Mouse (Mus musculus): ENCODE measurements around the gene Sfxn2. TPM values are rescaled to one million over a fixed set of nuclear protein-coding genes. Genes with fewer than 3 reads are reported as not detected.

The Sfxn2 gene
- polyA plus RNA-seq, 1 experiment from 2014 or later = 28.6 TPM

DNA sequence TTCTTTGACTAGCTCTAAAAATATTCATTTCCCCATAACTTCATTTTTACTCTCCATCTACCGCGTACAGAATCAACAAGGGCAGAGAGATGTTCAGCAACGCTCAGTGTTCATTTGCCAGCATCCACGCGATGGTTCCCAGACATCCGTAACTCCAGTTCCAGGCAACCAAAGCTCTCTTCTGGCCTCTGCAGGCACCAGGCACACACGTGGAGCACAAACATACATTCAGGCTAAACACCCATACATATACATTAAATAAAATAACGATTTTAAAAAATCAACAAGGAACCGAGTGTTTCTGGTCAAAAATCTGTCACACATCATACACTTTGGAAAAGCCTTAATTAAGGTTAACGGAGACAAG lies 1.3 kb upstream of the Sfxn2 start:
- Histone ChIP-seq H3K4me3 (replicated peaks) (peak overlapping the region; percentile 83), H3K36me3 (replicated peaks) (no peaks in the 10 kb centered on the region), H3K4me2 (peak overlapping the region; percentile 100), H3K27ac (replicated peaks) (peak overlapping the region; percentile 74), H3K9ac (peak overlapping the region; percentile 62; the same call in 1 of the 2 replicates), H3K9me3 (replicated peaks) (no peaks in the 10 kb centered on the region), H3K27me3 (no peaks in the 10 kb centered on the region), H3K4me1 (replicated peaks) (peaks cover 35% of the 10 kb centered on the region)
- no peak for ATAC-seq (ENCODE audit: insufficient read depth)
- WGBS (ENCODE audit: insufficient replicate concordance) = 57% methylated on average over 10 of the region's 10 CpGs

DNA sequence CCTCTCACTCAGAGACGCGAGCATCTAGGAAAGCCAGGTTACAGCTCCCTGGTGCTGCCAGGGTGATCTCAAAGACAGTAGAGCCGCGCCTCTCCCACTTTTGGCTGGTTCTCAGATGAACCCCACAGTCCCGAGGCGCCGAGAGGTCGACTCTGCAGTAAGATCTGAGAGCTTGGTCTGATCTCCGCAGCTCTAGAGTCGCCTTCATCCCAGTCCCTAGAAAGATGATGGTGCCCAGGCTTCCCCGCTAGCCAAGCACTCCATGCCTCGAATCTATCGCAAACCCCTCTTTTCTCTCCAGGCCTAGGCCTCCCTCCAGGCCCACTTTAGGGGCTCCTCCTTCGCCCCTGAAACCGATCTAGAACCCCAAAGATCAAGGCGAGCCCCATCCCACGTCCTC lies 617 bp upstream of the Sfxn2 start:
- no peaks in the 10 kb centered on the region for H3K36me3 ChIP-seq (replicated peaks)
- peak overlapping the region; percentile 62 for H3K9ac ChIP-seq
- ATAC-seq (ENCODE audit: insufficient read depth) = peak; percentile 8
- H3K4me2 ChIP-seq = peak overlapping the region; percentile 100
- H3K27me3 ChIP-seq = no peaks in the 10 kb centered on the region
- H3K9me3 ChIP-seq (replicated peaks) = no peaks in the 10 kb centered on the region
- H3K4me1 ChIP-seq (replicated peaks) = peaks cover 35% of the 10 kb centered on the region
- H3K4me3 ChIP-seq (replicated peaks) = peak overlapping the region; percentile 83
- WGBS (ENCODE audit: insufficient replicate concordance) = 2% methylated on average over 17 of the region's 17 CpGs
- peak overlapping the region; percentile 74 for H3K27ac ChIP-seq (replicated peaks)

DNA sequence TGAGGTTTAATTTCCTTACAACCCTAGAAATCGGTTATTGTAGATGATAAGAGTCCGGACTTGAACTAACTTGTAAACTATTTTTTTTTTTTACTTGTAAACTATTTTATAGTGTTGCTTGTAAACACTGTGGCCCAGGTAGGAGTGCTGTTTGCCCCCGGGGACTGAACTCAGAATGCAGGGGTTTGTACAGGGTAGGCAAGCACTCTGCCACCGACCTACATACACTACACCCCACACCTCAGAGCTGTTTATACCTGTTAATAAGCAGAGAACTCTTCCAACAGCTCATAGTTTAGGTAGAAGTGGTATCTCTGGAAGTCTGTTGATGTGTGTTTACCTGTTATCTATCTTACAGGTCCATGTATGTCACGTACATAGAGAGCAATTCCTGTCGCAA lies 825 bp downstream of the Sfxn2 start:
- H3K27ac ChIP-seq (replicated peaks) = peak overlapping the region; percentile 83
- 22% methylated on average over 6 of the region's 6 CpGs for WGBS (ENCODE audit: insufficient replicate concordance)
- H3K4me2 ChIP-seq = peak overlapping the region; percentile 100
- H3K4me3 ChIP-seq (replicated peaks) = peak overlapping the region; percentile 83
- H3K27me3 ChIP-seq = no peaks in the 10 kb centered on the region
- peaks cover 41% of the 10 kb centered on the region for H3K4me1 ChIP-seq (replicated peaks)
- no peaks in the 10 kb centered on the region for H3K9me3 ChIP-seq (replicated peaks)
- H3K36me3 ChIP-seq (replicated peaks) = no peaks in the 10 kb centered on the region
- no peak for ATAC-seq (ENCODE audit: insufficient read depth)
- H3K9ac ChIP-seq = peak overlapping the region; percentile 78

DNA sequence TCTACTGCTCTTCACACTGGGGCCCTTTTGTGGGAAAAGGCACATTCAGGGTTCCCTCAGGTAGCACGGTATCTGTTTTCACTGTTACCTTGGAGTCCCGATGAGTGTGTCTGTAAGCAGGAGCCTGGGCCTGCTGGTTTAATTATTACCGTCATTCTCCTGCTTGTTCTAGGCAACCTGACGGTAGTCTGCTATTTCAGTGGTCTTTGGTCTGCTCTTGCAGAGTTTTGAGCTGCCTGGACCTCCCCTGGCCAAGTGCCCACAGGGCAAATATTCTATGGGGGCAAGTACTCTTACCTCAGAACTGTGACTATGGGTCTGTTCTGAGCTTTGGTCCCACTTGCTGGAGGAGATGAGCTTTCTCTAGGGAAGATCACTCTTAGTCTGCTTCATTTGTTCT lies 2.0 kb downstream of the Sfxn2 start:
- 0 out of 2 replicates have a peak, but pooled peaks have one; percentile 1 for ATAC-seq (ENCODE audit: insufficient read depth)
- Histone ChIP-seq H3K9me3 (replicated peaks) (no peaks in the 10 kb centered on the region), H3K4me1 (replicated peaks) (peaks cover 41% of the 10 kb centered on the region), H3K27me3 (no peaks in the 10 kb centered on the region), H3K4me2 (peak overlapping the region; percentile 100), H3K9ac (no peak overlapping the region), H3K36me3 (replicated peaks) (no peaks in the 10 kb centered on the region), H3K27ac (replicated peaks) (peak overlapping the region; percentile 67), H3K4me3 (replicated peaks) (peak overlapping the region; percentile 83)
- WGBS (ENCODE audit: insufficient replicate concordance) = 55% methylated on average over 4 of the region's 4 CpGs

DNA sequence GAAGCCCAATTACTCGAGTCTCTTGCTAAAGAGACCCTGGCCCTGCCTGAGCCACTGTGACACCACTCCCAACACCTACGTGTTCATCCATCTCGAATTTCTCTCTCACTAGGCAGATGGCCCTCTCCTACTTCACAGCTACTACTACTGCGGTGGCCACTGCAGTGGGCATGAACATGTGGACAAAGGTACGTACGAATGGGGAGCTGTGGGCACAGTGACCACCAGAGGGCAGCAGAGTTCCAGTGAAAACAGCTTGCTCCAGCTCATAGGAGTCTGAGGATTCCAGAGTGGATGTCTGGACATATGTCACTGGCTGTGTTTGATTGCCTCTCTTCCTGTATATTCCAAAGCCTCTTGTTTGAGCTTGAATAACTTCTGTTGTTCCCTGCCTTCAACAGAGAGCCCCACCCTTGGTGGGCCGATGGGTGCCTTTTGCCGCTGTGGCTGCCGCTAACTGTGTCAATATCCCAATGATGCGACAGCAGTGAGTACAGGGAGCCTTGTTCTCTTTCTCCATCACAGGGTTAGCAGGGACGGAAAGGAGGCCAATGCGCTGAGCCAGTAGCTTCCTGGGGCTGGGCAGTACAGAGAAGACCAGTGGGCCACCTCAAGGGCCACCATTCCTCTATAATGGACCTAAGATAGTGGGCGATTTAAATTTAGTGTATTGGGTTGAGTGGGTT lies 14.8 kb downstream of the Sfxn2 start:
- WGBS (ENCODE audit: insufficient replicate concordance) = 57% methylated on average over 13 of the region's 13 CpGs
- no peak overlapping the region for H3K27ac ChIP-seq (replicated peaks)
- no peak for ATAC-seq (ENCODE audit: insufficient read depth)
- H3K4me1 ChIP-seq (replicated peaks) = no peaks in the 10 kb centered on the region
- H3K4me3 ChIP-seq (replicated peaks) = no peak overlapping the region
- H3K9ac ChIP-seq = no peak overlapping the region
- peaks cover 28% of the 10 kb centered on the region for H3K36me3 ChIP-seq (replicated peaks)
- no peaks in the 10 kb centered on the region for H3K9me3 ChIP-seq (replicated peaks)
- no peak overlapping the region for H3K4me2 ChIP-seq
- H3K27me3 ChIP-seq = no peaks in the 10 kb centered on the region

DNA sequence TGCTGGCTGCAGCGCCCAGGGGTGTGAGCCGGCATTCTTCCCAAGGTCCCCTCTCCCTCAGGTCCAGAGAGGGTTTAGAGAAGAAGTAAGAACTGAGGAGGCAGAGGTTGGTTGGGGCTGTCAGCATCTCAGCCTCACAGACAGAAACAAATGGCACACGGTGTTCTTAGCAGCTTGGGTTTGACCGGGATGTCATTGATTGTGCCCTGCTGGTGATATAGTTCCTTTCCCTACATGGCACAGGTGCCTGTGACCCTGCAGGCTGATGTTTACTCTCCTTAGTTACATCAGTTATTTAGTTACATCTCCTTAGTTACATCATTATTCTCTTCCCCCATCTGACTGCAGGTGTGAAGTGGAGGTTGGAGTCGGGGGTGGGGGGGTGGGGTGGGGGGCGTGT lies 18.4 kb downstream of the Sfxn2 start:
- no peak overlapping the region for H3K4me3 ChIP-seq (replicated peaks)
- no peaks in the 10 kb centered on the region for H3K27me3 ChIP-seq
- no peak overlapping the region for H3K4me2 ChIP-seq
- H3K9me3 ChIP-seq (replicated peaks) = no peaks in the 10 kb centered on the region
- H3K9ac ChIP-seq = no peak overlapping the region
- no peak for ATAC-seq (ENCODE audit: insufficient read depth)
- H3K27ac ChIP-seq (replicated peaks) = no peak overlapping the region
- WGBS (ENCODE audit: insufficient replicate concordance) = 79% methylated on average over 6 of the region's 6 CpGs
- peaks cover 45% of the 10 kb centered on the region for H3K36me3 ChIP-seq (replicated peaks)
- no peaks in the 10 kb centered on the region for H3K4me1 ChIP-seq (replicated peaks)

DNA sequence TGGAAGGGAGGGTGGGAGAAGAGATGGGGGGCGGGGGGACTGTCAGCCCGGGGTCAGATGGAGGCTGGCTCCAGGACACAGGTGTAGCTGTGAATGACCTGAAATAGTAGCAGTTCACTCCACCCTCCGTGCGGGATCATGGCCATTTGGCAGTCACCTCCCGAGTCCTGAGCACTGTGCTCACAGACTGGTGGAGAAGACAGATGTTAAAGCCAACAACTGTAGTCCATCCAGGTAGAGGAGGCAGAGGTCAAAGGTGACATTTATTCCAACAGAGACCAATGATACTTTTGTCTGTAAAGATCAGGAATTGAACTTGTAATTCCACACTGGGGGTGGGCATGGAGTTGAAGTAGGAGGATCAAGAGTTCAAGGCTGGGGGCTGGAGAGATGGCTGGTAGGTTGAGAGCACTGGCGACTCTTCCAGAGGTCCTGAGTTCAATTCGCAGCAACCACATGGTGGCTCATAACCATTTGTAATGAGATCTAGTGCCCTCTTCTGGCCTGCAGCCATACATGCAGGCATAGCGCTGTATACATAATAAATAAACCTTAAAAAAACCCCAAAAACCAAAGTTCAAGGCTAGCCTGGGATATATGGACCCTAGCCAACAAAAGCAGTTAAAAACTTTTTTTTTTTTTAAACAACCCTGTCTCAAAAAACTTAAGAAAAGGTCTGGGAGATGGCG lies 19.7 kb downstream of the Sfxn2 start:
- Histone ChIP-seq H3K9me3 (replicated peaks) (no peaks in the 10 kb centered on the region), H3K27ac (replicated peaks) (no peak overlapping the region), H3K4me1 (replicated peaks) (peaks cover 2% of the 10 kb centered on the region; the same call in 1 of the 2 replicates), H3K4me2 (no peak overlapping the region), H3K36me3 (replicated peaks) (peaks cover 46% of the 10 kb centered on the region), H3K27me3 (no peaks in the 10 kb centered on the region), H3K4me3 (replicated peaks) (no peak overlapping the region), H3K9ac (no peak overlapping the region)
- 75% methylated on average over 9 of the region's 9 CpGs for WGBS (ENCODE audit: insufficient replicate concordance)
- ATAC-seq (ENCODE audit: insufficient read depth) = no peak

DNA sequence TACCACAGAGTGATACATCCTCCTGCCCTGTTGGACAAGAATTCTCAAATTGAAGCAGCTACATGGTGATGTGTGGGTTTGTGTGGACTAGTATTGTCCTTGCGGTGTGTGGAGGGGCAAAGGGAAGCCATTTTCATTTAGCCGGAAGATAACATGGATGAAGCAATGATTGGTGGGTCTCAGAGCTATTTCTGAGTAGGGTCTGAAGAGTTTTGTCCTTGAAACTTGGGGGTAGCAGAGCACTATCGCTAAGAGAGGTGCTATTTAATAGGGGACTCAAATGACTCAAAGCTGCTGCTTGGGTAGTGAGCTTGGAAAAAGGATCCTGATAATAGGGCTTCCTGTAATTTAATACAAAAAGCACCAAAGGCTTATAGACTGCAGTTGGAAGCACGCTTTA lies 25.0 kb downstream of the Sfxn2 start:
- H3K36me3 ChIP-seq (replicated peaks) = peaks cover 24% of the 10 kb centered on the region
- no peak for ATAC-seq (ENCODE audit: insufficient read depth)
- H3K27ac ChIP-seq (replicated peaks) = no peak overlapping the region; the same call in 1 of the 2 replicates
- H3K4me1 ChIP-seq (replicated peaks) = peaks cover 46% of the 10 kb centered on the region
- H3K9me3 ChIP-seq (replicated peaks) = no peaks in the 10 kb centered on the region
- 72% methylated on average over 4 of the region's 4 CpGs for WGBS (ENCODE audit: insufficient replicate concordance)
- no peak overlapping the region for H3K9ac ChIP-seq
- H3K27me3 ChIP-seq = no peaks in the 10 kb centered on the region
- peak overlapping the region; percentile 85 for H3K4me3 ChIP-seq (replicated peaks)
- peak overlapping the region; percentile 89 for H3K4me2 ChIP-seq

DNA sequence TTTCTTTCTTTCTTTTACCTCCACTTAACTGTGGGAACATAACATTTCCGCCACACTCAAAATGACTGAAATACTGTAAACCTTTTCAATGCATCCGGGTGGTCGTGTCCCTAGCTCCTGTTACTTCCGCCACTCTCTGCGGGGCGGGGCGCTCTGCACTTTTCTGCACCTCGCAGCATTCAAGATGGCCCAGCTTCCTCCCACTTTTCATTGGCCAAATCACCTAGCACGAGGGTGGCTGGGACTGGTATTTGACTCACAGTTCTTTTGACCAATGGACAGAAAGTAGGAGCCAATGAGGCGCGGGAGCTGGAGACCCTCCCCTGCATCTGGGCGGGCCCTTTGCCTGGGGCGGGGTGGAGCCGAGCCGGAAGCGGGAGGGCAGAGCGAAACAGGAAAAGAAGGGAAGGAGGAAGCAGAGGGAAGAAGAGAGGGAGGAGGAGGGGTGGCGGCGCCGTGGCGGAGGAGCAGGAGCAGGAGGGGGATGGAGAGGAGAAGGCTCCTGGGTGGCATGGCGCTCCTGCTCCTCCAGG lies 25.6 kb downstream of the Sfxn2 start, which contains the start of gene Wbp1l:
Wbp1l (plus strand) TSS at position 365 of the 533 bp plus-strand sequence.
- peak; percentile 99 for ATAC-seq (ENCODE audit: insufficient read depth)
- peaks cover 18% of the 10 kb centered on the region for H3K36me3 ChIP-seq (replicated peaks)
- peak within 1 kb of the TSS; percentile 85 for H3K9ac ChIP-seq
- H3K27me3 ChIP-seq = no peaks in the 10 kb centered on the region
- no peaks in the 10 kb centered on the region for H3K9me3 ChIP-seq (replicated peaks)
- H3K4me3 ChIP-seq (replicated peaks) = peak within 1 kb of the TSS; percentile 85
- H3K4me1 ChIP-seq (replicated peaks) = peaks cover 46% of the 10 kb centered on the region
- under 1% methylated on average over 22 of the region's 22 CpGs for WGBS (ENCODE audit: insufficient replicate concordance)
- H3K27ac ChIP-seq (replicated peaks) = peak within 1 kb of the TSS; percentile 77
- peak within 1 kb of the TSS; percentile 89 for H3K4me2 ChIP-seq

DNA sequence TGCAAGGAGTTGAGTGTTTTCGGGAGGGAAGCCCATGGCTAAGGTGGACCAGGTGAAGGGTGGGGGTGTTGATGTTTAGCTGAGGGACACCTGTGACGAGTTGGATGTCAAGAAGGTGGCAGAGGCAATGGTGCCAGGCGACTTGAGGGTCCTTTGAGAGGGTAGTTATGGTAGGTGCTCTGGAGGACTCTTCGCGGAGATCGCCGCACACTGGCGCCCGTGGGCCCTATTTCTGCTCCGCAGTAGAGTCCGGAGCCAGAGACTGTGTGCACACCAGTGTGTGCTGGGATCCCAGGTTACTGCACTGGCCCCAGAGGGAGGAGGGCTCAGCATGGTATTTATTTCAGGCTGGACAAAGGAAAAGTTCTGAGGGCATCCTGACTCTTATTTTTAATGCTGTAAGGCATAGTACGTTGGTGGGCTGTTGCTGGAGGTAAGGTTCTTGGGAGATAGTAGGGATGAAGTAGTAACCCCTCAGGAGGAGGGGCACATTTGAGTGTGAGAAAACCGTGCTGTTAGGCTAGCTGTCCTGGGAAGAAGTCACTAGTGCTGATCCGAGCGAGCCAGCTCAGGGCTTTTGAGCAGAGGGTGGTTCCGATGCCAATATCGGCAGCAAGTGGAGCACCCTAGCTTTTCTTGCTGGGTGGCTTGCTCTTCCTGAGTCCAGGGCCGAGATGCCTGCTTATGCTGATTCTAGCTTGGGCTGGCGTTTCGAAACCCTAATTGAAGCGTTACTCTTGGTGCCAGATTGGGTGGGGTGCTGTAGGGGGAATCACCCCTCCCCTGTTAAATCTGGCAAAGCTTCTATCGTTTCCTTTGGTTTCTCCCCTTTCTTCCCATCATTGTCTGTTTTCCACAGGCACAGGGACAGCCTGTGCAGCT lies 26.5 kb downstream of the Sfxn2 start:
- no peaks in the 10 kb centered on the region for H3K9me3 ChIP-seq (replicated peaks)
- peaks cover 46% of the 10 kb centered on the region for H3K4me1 ChIP-seq (replicated peaks)
- WGBS (ENCODE audit: insufficient replicate concordance) = 10% methylated on average over 22 of the region's 22 CpGs
- H3K36me3 ChIP-seq (replicated peaks) = peaks cover 15% of the 10 kb centered on the region
- H3K27ac ChIP-seq (replicated peaks) = peak overlapping the region; percentile 77
- peak overlapping the region; percentile 85 for H3K9ac ChIP-seq
- H3K4me3 ChIP-seq (replicated peaks) = peak overlapping the region; percentile 85
- 0 out of 2 replicates have a peak, but pooled peaks have one; percentile 6 for ATAC-seq (ENCODE audit: insufficient read depth)
- no peaks in the 10 kb centered on the region for H3K27me3 ChIP-seq
- H3K4me2 ChIP-seq = peak overlapping the region; percentile 89

All from liver, embryonic 15.5 days (tissue).